Mouse (Mus musculus) E14TG2a.4 (cell line): Measurements from ENCODE around the gene Rnf149.
"Not testable (repeated sequence)": the region's sequence is repeated elsewhere in the genome, so short reads cannot be mapped to it uniquely, and the experiment has no call there.

ENCODE experiments used
- H3K27me3 ChIP-seq: 2 replicates; pipeline ENCODE4 v1.6.1; 2014; ENCODE audit warnings: low read length, control low read depth; ENCODE audit not compliant: insufficient read depth
- H3K36me3 ChIP-seq: 2 replicates; pipeline ENCODE4 v1.6.1; 2014; ENCODE audit warnings: low read length, control low read depth; ENCODE audit not compliant: insufficient read depth
- H3K4me1 ChIP-seq: replicated peaks from 2 replicates; pipeline ENCODE4 v1.6.1; 2014; ENCODE audit warnings: low read depth, low read length, control low read depth
- H3K4me3 ChIP-seq: replicated peaks from 2 replicates; pipeline ENCODE4 v1.5.1; 2014; ENCODE audit warnings: mild to moderate bottlenecking, low read length
- H3K9me3 ChIP-seq: 2 replicates; pipeline ENCODE4 v1.6.1; 2014; ENCODE audit warnings: low read length, control low read depth
- CTCF ChIP-seq: conservative IDR thresholded peaks from 2 replicates; pipeline ENCODE4 v1.5.1; 2014; ENCODE audit warnings: low read length
- NANOG ChIP-seq: IDR thresholded peaks from 2 replicates; pipeline ENCODE4 v1.6.1; 2014; ENCODE audit warnings: borderline replicate concordance, low read length, mixed read lengths
- POU5F1 ChIP-seq: IDR thresholded peaks from 2 replicates; pipeline ENCODE4 v1.6.1; 2014; ENCODE audit warnings: low read length, borderline replicate concordance

The Rnf149 gene

GRCm38 (mm10) chr1:39608534-39608933 is 31.3 kb upstream of the Rnf149 start:
- TF ChIP-seq NANOG (no peak), CTCF (no peak)
- H3K27me3 ChIP-seq, result no peaks in the 10 kb centered on the region
- H3K4me1 ChIP-seq, result peaks cover 15% of the 10 kb centered on the region; the same call in 1 of the 2 replicates
- no peaks in the 10 kb centered on the region for H3K36me3 ChIP-seq
- H3K4me3 ChIP-seq, result no peak overlapping the region
- no peaks in the 10 kb centered on the region for H3K9me3 ChIP-seq

DNA sequence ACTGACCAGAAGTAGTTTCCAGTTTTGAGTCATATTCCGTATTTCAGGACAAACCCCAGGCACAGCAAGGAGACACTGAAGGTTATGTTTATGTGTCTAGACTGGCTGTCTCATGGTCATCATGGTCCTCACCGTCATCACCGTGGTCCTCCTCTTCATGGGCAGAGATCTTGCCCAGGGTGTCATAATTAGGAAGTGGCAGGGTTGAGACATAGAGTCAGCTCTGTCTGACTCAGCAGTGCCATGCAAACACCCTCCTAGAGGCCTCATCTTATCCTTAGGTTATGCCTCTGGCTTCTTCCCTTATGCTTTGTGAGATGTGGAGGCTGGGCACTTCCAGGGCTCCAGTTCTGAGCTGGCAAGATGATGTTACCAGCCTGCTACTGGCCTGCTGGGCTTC is 25.3 kb upstream of the Rnf149 start:
- Histone ChIP-seq H3K4me3 (no peak overlapping the region), H3K27me3 (0 out of 2 replicates have a peak, but pooled peaks cover 3% of the 10 kb centered on the region), H3K4me1 (0 out of 2 replicates have a peak, but pooled peaks cover 3% of the 10 kb centered on the region), H3K36me3 (no peaks in the 10 kb centered on the region), H3K9me3 (peaks cover 13% of the 10 kb centered on the region)
- TF ChIP-seq CTCF (no peak), POU5F1 (no peak), NANOG (no peak)

- Histone ChIP-seq H3K4me1 (no peaks in the 10 kb centered on the region), H3K36me3 (no peaks in the 10 kb centered on the region), H3K4me3 (no peak overlapping the region), H3K27me3 (0 out of 2 replicates have a peak, but pooled peaks cover 3% of the 10 kb centered on the region), H3K9me3 (peaks cover 14% of the 10 kb centered on the region)
- TF ChIP-seq NANOG (no peak), POU5F1 (no peak), CTCF (no peak)
These were observed 21.5 kb upstream of the Rnf149 start for GRCm38 (mm10) chr1:39598726-39599125.

GRCm38 (mm10) chr1:39597135-39597534 is 19.9 kb upstream of the Rnf149 start:
- not testable (repeated sequence) for H3K4me3 ChIP-seq, H3K36me3 ChIP-seq, H3K27me3 ChIP-seq, H3K4me1 ChIP-seq
- peaks cover 14% of the 10 kb centered on the region for H3K9me3 ChIP-seq

- no peaks in the 10 kb centered on the region for H3K36me3 ChIP-seq
- TF ChIP-seq NANOG, result no peak
- TF ChIP-seq POU5F1, result no peak
- TF ChIP-seq CTCF, result no peak
- H3K4me1 ChIP-seq, result no peaks in the 10 kb centered on the region
- no peak overlapping the region for H3K4me3 ChIP-seq
- H3K27me3 ChIP-seq, result 0 out of 2 replicates have a peak, but pooled peaks cover 3% of the 10 kb centered on the region
- peaks cover 13% of the 10 kb centered on the region for H3K9me3 ChIP-seq
These were observed 16.6 kb upstream of the Rnf149 start for GRCm38 (mm10) chr1:39593836-39594235.

- Histone ChIP-seq H3K4me3 (no peak overlapping the region), H3K36me3 (no peaks in the 10 kb centered on the region), H3K4me1 (no peaks in the 10 kb centered on the region), H3K9me3 (no peaks in the 10 kb centered on the region), H3K27me3 (no peaks in the 10 kb centered on the region)
- TF ChIP-seq NANOG (no peak), POU5F1 (no peak), CTCF (no peak)
These were observed 14.9 kb upstream of the Rnf149 start for GRCm38 (mm10) chr1:39592090-39592489.

- not testable (repeated sequence) for H3K4me1 ChIP-seq, H3K9me3 ChIP-seq, H3K36me3 ChIP-seq, H3K4me3 ChIP-seq, H3K27me3 ChIP-seq
These were observed 14.4 kb upstream of the Rnf149 start for GRCm38 (mm10) chr1:39591557-39591956.

DNA sequence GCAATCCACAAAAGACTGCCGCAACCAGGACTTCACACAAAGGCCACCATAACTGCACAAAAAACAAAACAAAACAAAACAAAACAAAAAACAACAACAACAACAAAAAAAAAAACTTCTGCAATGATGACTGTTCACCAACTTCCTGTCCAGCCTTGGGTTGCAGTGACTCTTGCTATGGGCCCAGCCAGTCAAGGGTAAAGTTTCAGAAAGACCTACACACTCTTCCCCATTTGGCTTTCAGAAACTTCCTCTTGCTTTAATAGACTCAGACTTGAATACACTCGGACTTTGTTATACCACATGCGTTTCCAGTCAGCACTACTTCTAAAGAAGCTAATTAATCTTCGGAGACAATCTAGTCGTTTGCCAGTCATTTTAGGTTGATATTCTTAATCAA is 13.0 kb upstream of the Rnf149 start:
- Histone ChIP-seq H3K4me3 (no peak overlapping the region), H3K4me1 (no peaks in the 10 kb centered on the region), H3K27me3 (0 out of 2 replicates have a peak, but pooled peaks cover 2% of the 10 kb centered on the region), H3K9me3 (no peaks in the 10 kb centered on the region), H3K36me3 (no peaks in the 10 kb centered on the region)
- TF ChIP-seq CTCF (no peak), POU5F1 (no peak), NANOG (no peak)

- peaks cover 6% of the 10 kb centered on the region; the same call in 1 of the 2 replicates for H3K27me3 ChIP-seq
- no peaks in the 10 kb centered on the region for H3K36me3 ChIP-seq
- H3K4me3 ChIP-seq, result no peak overlapping the region
- no peaks in the 10 kb centered on the region for H3K9me3 ChIP-seq
- TF ChIP-seq CTCF, result no peak
- no peak for TF ChIP-seq NANOG
- TF ChIP-seq POU5F1, result no peak
- H3K4me1 ChIP-seq, result peaks cover 3% of the 10 kb centered on the region; the same call in 1 of the 2 replicates
These were observed 8.2 kb upstream of the Rnf149 start for GRCm38 (mm10) chr1:39585416-39585815.

DNA sequence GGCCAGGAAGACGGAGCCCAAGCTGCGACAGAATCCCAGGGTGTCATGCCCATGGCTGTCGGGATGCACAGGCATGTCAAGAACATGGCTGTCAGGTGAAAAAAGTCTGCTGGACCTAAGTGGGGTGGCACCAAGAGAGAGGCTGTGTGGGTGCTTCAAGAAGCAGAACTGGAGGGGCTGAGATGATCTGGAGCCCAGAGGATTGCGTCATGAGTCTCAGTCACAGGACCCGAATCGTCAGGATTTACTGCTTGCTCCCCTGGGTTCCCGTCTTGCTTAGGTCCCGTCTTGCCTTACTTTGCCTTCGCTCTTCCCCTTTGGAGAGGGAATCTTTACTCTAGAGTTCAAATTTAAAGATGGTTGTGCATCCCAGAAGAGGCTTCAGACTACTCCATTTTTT is 6.0 kb upstream of the Rnf149 start:
- Histone ChIP-seq H3K27me3 (peaks cover 6% of the 10 kb centered on the region; the same call in 1 of the 2 replicates), H3K9me3 (no peaks in the 10 kb centered on the region), H3K4me1 (peaks cover 17% of the 10 kb centered on the region), H3K4me3 (no peak overlapping the region), H3K36me3 (no peaks in the 10 kb centered on the region)
- TF ChIP-seq POU5F1 (no peak), CTCF (no peak), NANOG (no peak)
